Mouse (Mus musculus) lung, postnatal 14 days (tissue): Measurements from ENCODE around the gene Cish.

Source experiments
- DNase-seq: peaks from one replicate; pipeline ENCODE4 v3.0.0; 2021

The Cish gene

GRCm38 (mm10) chr9:107296016-107296040 lies at the start of gene Cish:
TSS of gene Cish (plus strand) at chr9:107296026.
- no peak for DNase-seq

GRCm38 (mm10) chr9:107246170-107246569 lies 49.7 kb upstream of the Cish start:
- peak; percentile 16 for DNase-seq

- no peak for DNase-seq
Measured at GRCm38 (mm10) chr9:107249154-107249553, 46.7 kb upstream of the Cish start.

- DNase-seq = no peak
Measured at GRCm38 (mm10) chr9:107250416-107251337, 45.1 kb upstream of the Cish start.

- no peak for DNase-seq
Measured at GRCm38 (mm10) chr9:107252164-107252563, 43.7 kb upstream of the Cish start.

GRCm38 (mm10) chr9:107254476-107254875 lies 41.4 kb upstream of the Cish start:
- DNase-seq = no peak

GRCm38 (mm10) chr9:107254925-107255324 lies 40.9 kb upstream of the Cish start:
- DNase-seq = no peak

GRCm38 (mm10) chr9:107255596-107255995 lies 40.2 kb upstream of the Cish start:
- DNase-seq = no peak

GRCm38 (mm10) chr9:107259571-107259970 lies 36.3 kb upstream of the Cish start:
- DNase-seq = no peak

- DNase-seq = no peak
Measured at GRCm38 (mm10) chr9:107260429-107260828, 35.4 kb upstream of the Cish start.

- DNase-seq = no peak
Measured at GRCm38 (mm10) chr9:107260836-107261235, 35.0 kb upstream of the Cish start.

- no peak for DNase-seq
Measured at GRCm38 (mm10) chr9:107261792-107262191, 34.0 kb upstream of the Cish start.

- DNase-seq = no peak
Measured at GRCm38 (mm10) chr9:107262375-107262774, 33.5 kb upstream of the Cish start.

- peak; percentile 26 for DNase-seq
Measured at GRCm38 (mm10) chr9:107263912-107264311, 31.9 kb upstream of the Cish start.

- no peak for DNase-seq
Measured at GRCm38 (mm10) chr9:107264731-107265130, 31.1 kb upstream of the Cish start.

GRCm38 (mm10) chr9:107267028-107267427 lies 28.8 kb upstream of the Cish start:
- no peak for DNase-seq

- DNase-seq = no peak
Measured at GRCm38 (mm10) chr9:107267721-107268402, 28.0 kb upstream of the Cish start.

- no peak for DNase-seq
Measured at GRCm38 (mm10) chr9:107269772-107270171, 26.1 kb upstream of the Cish start.

- no peak for DNase-seq
Measured at GRCm38 (mm10) chr9:107271177-107271938, 24.5 kb upstream of the Cish start.

GRCm38 (mm10) chr9:107272284-107272683 lies 23.5 kb upstream of the Cish start:
- no peak for DNase-seq

GRCm38 (mm10) chr9:107273184-107273583 lies 22.6 kb upstream of the Cish start:
- no peak for DNase-seq

GRCm38 (mm10) chr9:107274751-107275150 lies 21.1 kb upstream of the Cish start:
- DNase-seq = no peak

- no peak for DNase-seq
Measured at GRCm38 (mm10) chr9:107275710-107276109, 20.1 kb upstream of the Cish start.

- DNase-seq = no peak
Measured at GRCm38 (mm10) chr9:107277603-107278002, 18.2 kb upstream of the Cish start.
